12 mouse cellular contexts compared by ENCODE assay signal in the genomic region with DNA sequence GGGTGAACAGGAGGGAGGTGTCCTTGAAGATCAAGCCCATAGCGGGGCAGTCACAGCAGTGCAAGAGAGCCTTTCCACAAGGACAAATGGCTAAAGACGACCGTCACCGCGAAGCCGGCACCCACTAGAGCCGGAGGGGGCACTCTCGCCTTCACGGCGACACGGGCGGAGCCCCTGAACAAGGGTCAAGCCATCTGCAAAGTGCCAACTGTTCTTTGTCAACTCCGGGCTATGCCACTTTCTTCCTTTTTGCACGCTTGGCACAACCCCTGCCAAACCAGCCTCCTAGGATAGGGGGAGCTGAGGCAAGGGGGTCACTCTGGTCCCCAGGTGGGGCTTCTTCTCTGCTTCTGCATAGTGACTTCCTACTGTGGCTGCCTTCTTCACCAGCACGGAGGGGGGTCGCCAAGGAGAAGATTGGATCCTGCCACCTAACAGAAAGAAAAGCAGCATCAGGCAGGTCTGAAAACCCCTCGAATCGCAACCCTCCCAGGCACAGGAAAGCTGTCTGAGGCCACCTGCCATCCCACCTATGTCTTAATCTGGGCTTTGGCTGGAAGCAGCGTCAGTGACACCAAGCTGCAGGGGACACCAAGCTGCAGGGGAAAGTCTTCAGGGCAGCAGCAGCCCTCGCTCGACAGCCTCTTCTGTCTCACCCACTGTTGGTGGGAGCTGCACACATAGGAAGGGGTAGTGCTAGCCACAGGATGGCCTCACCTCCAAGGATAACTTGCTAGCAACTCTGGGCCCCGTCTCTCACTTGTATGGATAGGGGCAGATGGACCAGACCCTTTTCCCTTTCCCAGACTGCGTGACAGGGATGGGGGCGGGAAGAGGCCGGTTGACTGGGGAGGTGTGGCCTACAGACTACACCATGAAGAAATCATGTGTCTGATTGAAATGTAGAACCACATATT. TPM values are rescaled to one million over a fixed set of nuclear protein-coding genes. Genes with fewer than 3 reads are reported as not detected.
A peak's percentile ranks its signal among the peaks of the same experiment; 100 is the strongest.
DNase-seq lines count a peak whose midpoint lies in the region; ATAC-seq lines count a peak whose summit lies in the region.
"Had no signal": no experiment of that assay in that cellular context is flagged by ENCODE, and none has a peak within 500 bp of the region (broad histone marks: within the 10 kb centered on the region; RNA-seq: fewer than 3 reads in every experiment).

No protein-coding gene starts in this region.

- peak overlapping the region; percentile 73; the same call in 1 of the 2 replicates for H3K27ac ChIP-seq in forebrain, embryonic 13.5 days
- no peak overlapping the region for H3K27ac ChIP-seq in forebrain, embryonic 14.5 days (ENCODE audit: low read depth, low read length)
- no peak overlapping the region for H3K27ac ChIP-seq in midbrain, embryonic 11.5 days (ENCODE audit: low read depth, low read length)
- no peak overlapping the region for H3K27ac ChIP-seq in midbrain, embryonic 16.5 days (ENCODE audit: low read length)
- H3K27ac ChIP-seq in limb, embryonic 11.5 days (replicated peaks; ENCODE audit: low read depth, low read length), result no peak overlapping the region
- H3K27ac ChIP-seq in neural tube, embryonic 15.5 days (replicated peaks), result peak overlapping the region; percentile 93; the same call in 1 of the 2 replicates

- no peak overlapping the region for H3K4me2 ChIP-seq in forebrain, embryonic 13.5 days
- H3K4me2 ChIP-seq in forebrain, embryonic 14.5 days (ENCODE audit: low read length), result no peak overlapping the region
- no peak overlapping the region for H3K4me2 ChIP-seq in midbrain, embryonic 11.5 days
- no peak overlapping the region for H3K4me2 ChIP-seq in midbrain, embryonic 16.5 days (ENCODE audit: low read length)
- H3K4me2 ChIP-seq in limb, embryonic 11.5 days (ENCODE audit: low read depth, severe bottlenecking), result no peak overlapping the region
- no peak overlapping the region for H3K4me2 ChIP-seq in neural tube, embryonic 15.5 days

- no peak overlapping the region for H3K9ac ChIP-seq in forebrain, embryonic 13.5 days
- no peak overlapping the region for H3K9ac ChIP-seq in forebrain, embryonic 14.5 days (ENCODE audit: low read length)
- H3K9ac ChIP-seq in midbrain, embryonic 11.5 days (ENCODE audit: low read length), result no peak overlapping the region
- no peak overlapping the region for H3K9ac ChIP-seq in midbrain, embryonic 16.5 days (ENCODE audit: low read depth, low read length)
- H3K9ac ChIP-seq in limb, embryonic 11.5 days (ENCODE audit: low read length), result no peak overlapping the region
- H3K9ac ChIP-seq in neural tube, embryonic 15.5 days (replicated peaks), result no peak overlapping the region
- H3K9ac ChIP-seq: hindbrain, embryonic 15.5 days had no signal

- DNase-seq in forebrain, embryonic 14.5 days (ENCODE audit: low spot score), result no peak
- peak; percentile 61 for DNase-seq in midbrain, embryonic 11.5 days (ENCODE audit: low spot score, missing footprints)
- no peak for DNase-seq in limb, embryonic 11.5 days (ENCODE audit: low spot score)
- no peak for DNase-seq in right cerebral cortex, adult 2 months (ENCODE audit: low spot score in 2 of 2)
- DNase-seq in layer of hippocampus, postnatal 14 days (ENCODE audit: low spot score in 2 of 2), result no peak
- DNase-seq: gastrocnemius, postnatal 36 days; lung, adult 2 months had no signal

- no peaks in the 10 kb centered on the region for H3K27me3 ChIP-seq in forebrain, embryonic 13.5 days
- H3K27me3 ChIP-seq in forebrain, embryonic 14.5 days (replicated peaks; ENCODE audit: control insufficient read depth, insufficient read depth, low read length), result no peaks in the 10 kb centered on the region
- H3K27me3 ChIP-seq in midbrain, embryonic 11.5 days (ENCODE audit: control insufficient read depth, insufficient read depth, low read length), result no peaks in the 10 kb centered on the region
- H3K27me3 ChIP-seq in midbrain, embryonic 16.5 days (ENCODE audit: control insufficient read depth, insufficient read depth, low read depth, low read length), result no peaks in the 10 kb centered on the region
- no peaks in the 10 kb centered on the region for H3K27me3 ChIP-seq in limb, embryonic 11.5 days (ENCODE audit: control insufficient read depth, insufficient read depth, low read length)
- no peaks in the 10 kb centered on the region for H3K27me3 ChIP-seq in neural tube, embryonic 15.5 days (replicated peaks)
- H3K27me3 ChIP-seq: hindbrain, embryonic 15.5 days had no signal

- peaks cover 26% of the 10 kb centered on the region for H3K4me1 ChIP-seq in forebrain, embryonic 13.5 days
- H3K4me1 ChIP-seq in forebrain, embryonic 14.5 days (ENCODE audit: control insufficient read depth, insufficient read depth, low read length), result peaks cover 9% of the 10 kb centered on the region
- H3K4me1 ChIP-seq in midbrain, embryonic 11.5 days (ENCODE audit: control insufficient read depth, insufficient read depth, low read length), result peaks cover 10% of the 10 kb centered on the region
- peaks cover 25% of the 10 kb centered on the region for H3K4me1 ChIP-seq in midbrain, embryonic 16.5 days (ENCODE audit: control insufficient read depth, insufficient read depth, low read length)
- H3K4me1 ChIP-seq in limb, embryonic 11.5 days (ENCODE audit: control insufficient read depth, insufficient read depth, low read length), result peaks cover 11% of the 10 kb centered on the region
- peaks cover 34% of the 10 kb centered on the region for H3K4me1 ChIP-seq in neural tube, embryonic 15.5 days

- 96% methylated on average over 25 of the region's 25 CpGs for WGBS in forebrain, embryonic 13.5 days
- WGBS in forebrain, embryonic 14.5 days, result 93% methylated on average over 25 of the region's 25 CpGs
- 92% methylated on average over 25 of the region's 25 CpGs for WGBS in midbrain, embryonic 11.5 days
- 91% methylated on average over 25 of the region's 25 CpGs for WGBS in midbrain, embryonic 16.5 days
- WGBS in limb, embryonic 11.5 days, result 95% methylated on average over 25 of the region's 25 CpGs
- 96% methylated on average over 25 of the region's 25 CpGs for WGBS in neural tube, embryonic 15.5 days

- ATAC-seq in forebrain, embryonic 13.5 days, result no peak
- no peak for ATAC-seq in forebrain, embryonic 14.5 days
- no peak for ATAC-seq in midbrain, embryonic 11.5 days (ENCODE audit: low FRiP score)
- ATAC-seq in midbrain, embryonic 16.5 days, result no peak
- no peak; the same call in 1 of the 2 replicates for ATAC-seq in limb, embryonic 11.5 days (ENCODE audit: insufficient number of reproducible peaks, low FRiP score, low TSS enrichment, low read depth)
- ATAC-seq in neural tube, embryonic 15.5 days (ENCODE audit: low FRiP score), result no peak

- H3K4me3 ChIP-seq in forebrain, embryonic 13.5 days, result no peak overlapping the region
- no peak overlapping the region for H3K4me3 ChIP-seq in forebrain, embryonic 14.5 days (ENCODE audit: low read depth, low read length)
- no peak overlapping the region; the same call in 1 of the 2 replicates for H3K4me3 ChIP-seq in midbrain, embryonic 11.5 days (ENCODE audit: low read depth, low read length)
- no peak overlapping the region for H3K4me3 ChIP-seq in midbrain, embryonic 16.5 days (ENCODE audit: low read depth, low read length)
- peak overlapping the region; percentile 72; the same call in 1 of the 2 replicates for H3K4me3 ChIP-seq in limb, embryonic 11.5 days (ENCODE audit: low read depth, low read length)
- H3K4me3 ChIP-seq in neural tube, embryonic 15.5 days (replicated peaks), result 0 out of 2 replicates have a peak overlapping the region, but pooled peaks have one; percentile 5

- no peaks in the 10 kb centered on the region for H3K9me3 ChIP-seq in forebrain, embryonic 13.5 days (replicated peaks)
- H3K9me3 ChIP-seq in forebrain, embryonic 14.5 days (replicated peaks; ENCODE audit: control insufficient read depth, low read length), result no peaks in the 10 kb centered on the region
- H3K9me3 ChIP-seq in midbrain, embryonic 11.5 days (ENCODE audit: control insufficient read depth, low read length), result no peaks in the 10 kb centered on the region
- H3K9me3 ChIP-seq in midbrain, embryonic 16.5 days (replicated peaks; ENCODE audit: control insufficient read depth, low read length, poor library complexity, severe bottlenecking), result no peaks in the 10 kb centered on the region
- no peaks in the 10 kb centered on the region for H3K9me3 ChIP-seq in limb, embryonic 11.5 days (ENCODE audit: control insufficient read depth, low read length)
- H3K9me3 ChIP-seq in neural tube, embryonic 15.5 days (replicated peaks), result no peaks in the 10 kb centered on the region
- H3K9me3 ChIP-seq: hindbrain, embryonic 15.5 days had no signal

- peaks cover 67% of the 10 kb centered on the region for H3K36me3 ChIP-seq in forebrain, embryonic 13.5 days (ENCODE audit: poor library complexity, severe bottlenecking)
- H3K36me3 ChIP-seq in forebrain, embryonic 14.5 days (ENCODE audit: control insufficient read depth, insufficient read depth, low read length), result peaks cover 58% of the 10 kb centered on the region
- peaks cover 22% of the 10 kb centered on the region for H3K36me3 ChIP-seq in midbrain, embryonic 11.5 days (ENCODE audit: control insufficient read depth, insufficient read depth, low read length)
- H3K36me3 ChIP-seq in midbrain, embryonic 16.5 days (ENCODE audit: control insufficient read depth, insufficient read depth, low read length), result peaks cover 35% of the 10 kb centered on the region
- H3K36me3 ChIP-seq in limb, embryonic 11.5 days (ENCODE audit: control insufficient read depth, insufficient read depth, low read length), result peaks cover 18% of the 10 kb centered on the region
- H3K36me3 ChIP-seq in neural tube, embryonic 15.5 days, result peaks cover 54% of the 10 kb centered on the region

RNA-seq across cellular contexts. Expression of a gene that starts 1.1 kb away (rescaled TPM):
- polyA plus RNA-seq in forebrain, embryonic 13.5 days (2015; fragmentation: Nextera tagmentation; extraction: Ambion mirVana), result 140 and 159 TPM in 2 replicates
- polyA plus RNA-seq in forebrain, embryonic 14.5 days (2014; fragmentation: Nextera tagmentation; extraction: Ambion mirVana), result 113 and 134 TPM in 2 replicates
- 89.4 and 101 TPM in 2 replicates for polyA plus RNA-seq in midbrain, embryonic 11.5 days (2014; fragmentation: Nextera tagmentation; extraction: Ambion mirVana)
- 218 and 239 TPM in 2 replicates for polyA plus RNA-seq in midbrain, embryonic 16.5 days (2015; fragmentation: Nextera tagmentation; extraction: Ambion mirVana)
- 105 and 111 TPM in 2 replicates for polyA plus RNA-seq in limb, embryonic 11.5 days (2014; fragmentation: Nextera tagmentation; extraction: Ambion mirVana)
- 224 and 248 TPM in 2 replicates for polyA plus RNA-seq in neural tube, embryonic 15.5 days (2015; fragmentation: Nextera tagmentation; extraction: Ambion mirVana)
- total RNA-seq in layer of hippocampus, postnatal 14 days (2021), result 100 to 1,000 TPM; 150 TPM

RNA-seq across cellular contexts. Expression of a gene that starts 6.2 kb away (rescaled TPM):
- 42.7 and 43.1 TPM in 2 replicates for polyA plus RNA-seq in forebrain, embryonic 13.5 days (2015; fragmentation: Nextera tagmentation; extraction: Ambion mirVana)
- polyA plus RNA-seq in forebrain, embryonic 14.5 days (2014; fragmentation: Nextera tagmentation; extraction: Ambion mirVana), result 30.4 and 40.8 TPM in 2 replicates
- polyA plus RNA-seq in midbrain, embryonic 11.5 days (2014; fragmentation: Nextera tagmentation; extraction: Ambion mirVana), result 29.5 and 33.2 TPM in 2 replicates
- 39.3 and 46.2 TPM in 2 replicates for polyA plus RNA-seq in midbrain, embryonic 16.5 days (2015; fragmentation: Nextera tagmentation; extraction: Ambion mirVana)
- 24.6 TPM in 2 replicates for polyA plus RNA-seq in limb, embryonic 11.5 days (2014; fragmentation: Nextera tagmentation; extraction: Ambion mirVana)
- polyA plus RNA-seq in neural tube, embryonic 15.5 days (2015; fragmentation: Nextera tagmentation; extraction: Ambion mirVana), result 43.2 and 45.1 TPM in 2 replicates
- 10 to 100 TPM; 35.0 to 35.4 TPM for total RNA-seq in layer of hippocampus, postnatal 14 days (2021)

RNA-seq across cellular contexts. Expression of a gene that starts 10.6 kb away (rescaled TPM):
- polyA plus RNA-seq in forebrain, embryonic 13.5 days (2015; fragmentation: Nextera tagmentation; extraction: Ambion mirVana), result 0.50 TPM in 1 of 2 replicates, not detected in the other
- polyA plus RNA-seq in forebrain, embryonic 14.5 days (2014; fragmentation: Nextera tagmentation; extraction: Ambion mirVana), result 0.46 and 0.98 TPM in 2 replicates
- polyA plus RNA-seq in midbrain, embryonic 11.5 days (2014; fragmentation: Nextera tagmentation; extraction: Ambion mirVana), result 0.38 TPM in 1 of 2 replicates, not detected in the other
- not detected in 2 replicates for polyA plus RNA-seq in midbrain, embryonic 16.5 days (2015; fragmentation: Nextera tagmentation; extraction: Ambion mirVana)
- polyA plus RNA-seq in limb, embryonic 11.5 days (2014; fragmentation: Nextera tagmentation; extraction: Ambion mirVana), result 1.4 TPM in 1 of 2 replicates, not detected in the other
- polyA plus RNA-seq in neural tube, embryonic 15.5 days (2015; fragmentation: Nextera tagmentation; extraction: Ambion mirVana), result 0.86 and 3.2 TPM in 2 replicates
- 1 to 10 TPM; 2.3 to 2.7 TPM for total RNA-seq in layer of hippocampus, postnatal 14 days (2021)
- total RNA-seq: gastrocnemius, postnatal 36 days had no signal
- polyA plus RNA-seq: embryonic facial prominence, embryonic 11.5 days had no signal

RNA-seq across cellular contexts. Expression of a gene that starts 14.5 kb away (rescaled TPM):
- 19.8 and 24.1 TPM in 2 replicates for polyA plus RNA-seq in forebrain, embryonic 13.5 days (2015; fragmentation: Nextera tagmentation; extraction: Ambion mirVana)
- polyA plus RNA-seq in forebrain, embryonic 14.5 days (2014; fragmentation: Nextera tagmentation; extraction: Ambion mirVana), result 20.0 and 23.6 TPM in 2 replicates
- polyA plus RNA-seq in midbrain, embryonic 11.5 days (2014; fragmentation: Nextera tagmentation; extraction: Ambion mirVana), result 18.0 and 19.7 TPM in 2 replicates
- polyA plus RNA-seq in midbrain, embryonic 16.5 days (2015; fragmentation: Nextera tagmentation; extraction: Ambion mirVana), result 37.5 and 39.1 TPM in 2 replicates
- polyA plus RNA-seq in limb, embryonic 11.5 days (2014; fragmentation: Nextera tagmentation; extraction: Ambion mirVana), result 22.6 and 24.2 TPM in 2 replicates
- 40.1 and 41.0 TPM in 2 replicates for polyA plus RNA-seq in neural tube, embryonic 15.5 days (2015; fragmentation: Nextera tagmentation; extraction: Ambion mirVana)
- 10 to 100 TPM; 85.5 to 89.8 TPM for total RNA-seq in layer of hippocampus, postnatal 14 days (2021)

RNA-seq across cellular contexts. Expression of a gene that starts 20.7 kb away (rescaled TPM):
- 204 and 211 TPM in 2 replicates for polyA plus RNA-seq in forebrain, embryonic 13.5 days (2015; fragmentation: Nextera tagmentation; extraction: Ambion mirVana)
- 237 and 281 TPM in 2 replicates for polyA plus RNA-seq in forebrain, embryonic 14.5 days (2014; fragmentation: Nextera tagmentation; extraction: Ambion mirVana)
- polyA plus RNA-seq in midbrain, embryonic 11.5 days (2014; fragmentation: Nextera tagmentation; extraction: Ambion mirVana), result 178 and 204 TPM in 2 replicates
- polyA plus RNA-seq in midbrain, embryonic 16.5 days (2015; fragmentation: Nextera tagmentation; extraction: Ambion mirVana), result 189 and 196 TPM in 2 replicates
- polyA plus RNA-seq in limb, embryonic 11.5 days (2014; fragmentation: Nextera tagmentation; extraction: Ambion mirVana), result 214 and 223 TPM in 2 replicates
- polyA plus RNA-seq in neural tube, embryonic 15.5 days (2015; fragmentation: Nextera tagmentation; extraction: Ambion mirVana), result 206 and 208 TPM in 2 replicates
- 10 to 100 TPM; 88.0 to 96.5 TPM for total RNA-seq in layer of hippocampus, postnatal 14 days (2021)

Comparison
In these comparisons a context has a peak if more than half of its experiments do, and no peak if none do; other contexts are left out.
1. H3K27ac ChIP-seq: peak in forebrain, embryonic 13.5 days (single experiment) and neural tube, embryonic 15.5 days (single experiment); none in forebrain, embryonic 14.5 days (single experiment), midbrain, embryonic 11.5 days (single experiment), midbrain, embryonic 16.5 days (single experiment) and limb, embryonic 11.5 days (single experiment).
2. H3K4me3 ChIP-seq: peak in limb, embryonic 11.5 days (single experiment) and neural tube, embryonic 15.5 days (single experiment); none in forebrain, embryonic 13.5 days (single experiment), forebrain, embryonic 14.5 days (single experiment), midbrain, embryonic 11.5 days (single experiment) and midbrain, embryonic 16.5 days (single experiment).